Mouse (Mus musculus): Measurements from ENCODE around the gene Atp8b5.

Gene Atp8b5

DNA sequence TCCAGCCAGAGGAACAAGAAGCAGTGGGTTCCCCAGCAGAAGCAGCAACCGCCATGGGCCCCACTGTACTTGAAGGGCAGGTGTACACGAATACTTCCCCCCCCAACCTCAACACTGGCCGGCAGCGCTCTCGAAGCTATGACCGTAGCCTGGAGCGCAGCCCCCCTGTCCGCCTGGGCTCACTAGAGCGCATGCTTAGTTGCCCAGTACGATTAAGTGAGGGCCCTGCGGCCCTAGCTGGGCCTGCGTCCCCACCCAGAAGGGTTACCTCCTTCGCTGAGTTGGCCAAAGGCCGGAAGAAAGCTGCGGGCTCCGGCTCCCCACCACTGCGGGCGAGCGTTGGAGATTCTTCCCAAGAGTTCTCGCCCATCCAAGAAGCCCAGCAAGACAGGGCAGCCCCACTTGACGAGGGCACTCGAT, 149.1 kb downstream of the Atp8b5 start:
- no peak for DNase-seq

DNA sequence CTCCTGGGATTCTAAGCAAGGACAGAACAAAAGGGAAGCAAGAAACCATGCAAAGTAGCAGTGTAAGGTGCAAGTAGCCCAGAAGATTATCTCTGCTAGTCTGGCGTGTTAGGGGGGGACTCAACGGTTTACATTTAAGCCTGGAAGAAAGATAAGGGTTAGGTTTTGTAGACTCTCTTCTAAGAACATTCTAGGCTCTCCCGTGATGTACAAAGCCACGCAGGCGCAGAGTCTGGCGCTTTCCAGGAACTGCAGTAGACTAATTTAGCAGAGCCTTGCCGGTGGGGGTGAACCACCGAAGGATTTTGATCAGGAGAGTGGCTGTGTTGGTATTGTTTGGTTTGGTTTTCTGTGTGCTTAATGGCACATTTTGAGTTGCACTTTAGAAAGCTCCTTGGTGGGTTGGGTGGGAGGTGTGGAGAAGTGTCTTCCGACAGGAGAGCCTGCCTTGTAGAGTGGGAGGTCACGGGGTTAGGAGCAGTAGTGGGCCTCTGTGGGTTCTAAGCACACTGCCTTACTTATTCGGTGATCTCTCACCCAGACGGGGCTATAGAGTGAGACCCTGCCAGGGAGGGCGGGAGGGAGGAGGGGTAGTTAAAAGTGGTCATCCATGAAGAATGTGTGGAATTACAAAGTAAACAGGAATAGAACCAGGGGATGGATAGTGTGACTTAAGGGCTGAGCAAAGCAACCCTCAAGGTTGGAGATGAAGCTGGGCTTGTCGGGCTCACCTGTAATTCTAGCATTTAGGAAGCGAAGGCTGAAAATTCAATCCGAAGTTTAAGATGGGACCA, 150.5 kb downstream of the Atp8b5 start:
- no peak for DNase-seq

DNA sequence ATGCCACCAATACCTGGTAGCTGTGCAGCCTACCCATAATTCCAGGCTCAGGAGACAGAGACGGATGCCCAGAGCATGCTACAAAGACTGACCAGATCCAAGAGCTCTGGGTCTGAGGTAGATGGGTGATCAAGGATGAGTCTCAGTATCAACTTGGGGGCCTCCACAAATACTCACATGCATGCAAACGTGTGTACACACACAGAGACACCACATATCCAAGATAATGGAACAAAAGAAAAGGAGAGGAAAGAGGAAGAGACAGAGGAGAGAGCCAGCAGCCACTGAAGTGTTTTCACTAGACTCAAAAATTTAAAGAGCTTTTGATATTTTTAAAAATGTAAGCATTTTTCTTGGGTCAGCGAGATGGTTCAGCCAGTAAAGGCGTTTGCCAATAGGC, 151.5 kb downstream of the Atp8b5 start:
- DNase-seq, result no peak

DNA sequence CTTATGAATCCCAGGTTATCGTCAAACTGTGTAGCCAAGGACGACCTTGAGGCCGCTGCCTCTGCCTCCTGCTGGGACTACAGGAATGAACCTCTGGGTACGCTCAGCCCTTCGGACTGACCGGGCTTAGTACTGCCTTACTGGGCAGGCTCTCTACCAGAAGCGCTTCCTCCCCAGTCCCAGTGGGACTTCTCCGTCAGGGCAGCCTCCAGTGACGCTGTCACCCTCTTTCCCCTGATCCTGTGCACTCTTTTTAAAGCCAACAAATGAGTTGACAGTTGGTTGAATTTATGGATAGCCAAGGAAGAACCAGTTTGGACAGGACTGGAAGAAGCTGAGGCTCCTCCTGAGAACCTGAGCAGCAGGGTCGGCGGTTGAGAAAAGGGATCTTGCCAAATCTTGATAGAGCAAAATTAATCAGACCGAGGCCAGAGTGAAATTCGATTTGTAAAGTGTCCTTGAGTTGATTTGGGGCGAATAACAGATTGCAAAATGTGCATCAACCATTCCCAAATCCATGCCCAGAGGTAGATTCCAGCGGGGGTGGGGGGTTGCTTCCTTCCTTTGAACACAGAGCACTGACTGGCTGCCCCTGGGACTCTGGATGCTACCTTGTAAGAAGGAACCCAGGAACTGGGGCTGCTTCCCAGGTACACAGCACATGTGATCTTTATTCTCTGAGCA, 152.2 kb downstream of the Atp8b5 start:
- DNase-seq, result peak; percentile 81

DNA sequence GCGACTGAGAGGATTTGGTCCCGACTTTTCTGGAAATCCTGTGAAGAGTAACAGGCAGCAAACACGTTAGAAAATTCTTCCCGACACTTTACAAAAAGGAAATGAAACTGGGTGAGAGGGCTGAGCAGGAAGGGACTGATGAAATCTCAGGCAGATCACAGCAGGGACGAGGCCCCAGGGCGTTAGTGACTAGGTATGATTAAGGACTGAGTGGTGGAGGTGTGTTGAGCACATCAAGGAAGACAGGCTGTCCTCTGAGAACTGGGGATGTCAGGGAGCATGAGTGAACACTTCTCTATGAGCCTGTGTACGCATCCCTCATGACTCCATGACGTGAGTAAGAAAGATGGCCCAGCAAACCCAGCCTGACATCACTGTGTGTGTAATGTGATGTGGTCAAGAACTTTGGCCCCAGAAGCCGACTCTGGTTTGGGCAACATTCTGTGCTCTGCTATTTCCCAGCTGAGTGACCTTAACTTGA, 152.9 kb downstream of the Atp8b5 start:
- DNase-seq, result no peak

DNA sequence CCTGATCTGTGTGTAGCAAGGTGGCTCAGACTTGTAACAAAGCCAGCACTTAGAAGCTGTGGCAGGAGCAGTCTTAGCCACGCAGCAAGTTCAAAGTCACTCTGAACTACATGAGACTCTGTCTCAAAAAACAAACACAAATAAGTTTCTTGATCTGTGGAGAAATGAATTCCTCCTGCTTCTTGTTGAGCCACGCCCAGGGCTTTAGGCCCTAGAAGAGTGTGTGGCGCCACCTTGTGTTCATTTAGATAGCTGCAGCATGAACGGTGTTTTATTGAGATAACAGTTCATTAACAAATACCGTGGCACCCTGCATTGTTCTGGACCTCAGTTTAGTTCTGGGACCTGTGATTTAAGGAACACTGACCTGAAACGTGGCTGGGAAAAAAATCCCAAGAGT, 153.3 kb downstream of the Atp8b5 start:
- peak; percentile 89 for DNase-seq

DNA sequence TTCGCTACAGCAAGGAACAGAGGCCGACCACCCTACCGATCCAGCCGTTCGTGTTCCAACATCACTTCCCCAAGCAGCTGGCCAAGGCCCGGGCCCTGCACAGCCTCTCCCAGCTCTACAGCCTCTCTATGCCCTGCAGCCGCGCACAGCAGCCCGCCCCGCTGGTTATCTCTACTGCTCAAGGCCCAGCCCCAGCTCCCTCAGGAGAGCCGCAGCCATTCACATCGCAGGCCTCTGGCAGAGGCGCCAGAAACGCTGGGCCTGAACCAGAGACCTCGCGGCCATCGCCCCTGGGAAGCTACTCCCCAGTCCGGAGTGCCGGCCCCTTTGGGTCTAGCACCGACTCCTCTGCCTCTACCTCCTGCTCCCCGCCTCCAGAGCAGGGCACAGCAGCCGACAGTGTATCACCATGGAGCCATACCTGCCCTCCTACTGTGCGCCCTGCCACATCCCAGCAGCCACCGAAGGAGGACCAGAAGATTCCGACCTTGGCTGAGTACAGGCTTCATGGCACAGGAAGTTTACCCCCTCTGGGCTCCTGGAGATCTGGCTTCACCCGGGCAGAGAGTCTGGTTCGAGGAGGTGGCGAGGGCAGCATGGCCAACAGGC, 154.8 kb downstream of the Atp8b5 start:
- DNase-seq, result no peak

Data from kidney, postnatal 14 days (tissue).